Mouse (Mus musculus): Measurements from ENCODE around the gene Bsn. TPM values are rescaled to one million over a fixed set of nuclear protein-coding genes. Genes with fewer than 3 reads are reported as not detected.
"Not testable (repeated sequence)": the region's sequence is repeated elsewhere in the genome, so short reads cannot be mapped to it uniquely, and the experiment has no call there.

Gene Bsn
- polyA plus RNA-seq, 1 experiment = 1.4 TPM

DNA sequence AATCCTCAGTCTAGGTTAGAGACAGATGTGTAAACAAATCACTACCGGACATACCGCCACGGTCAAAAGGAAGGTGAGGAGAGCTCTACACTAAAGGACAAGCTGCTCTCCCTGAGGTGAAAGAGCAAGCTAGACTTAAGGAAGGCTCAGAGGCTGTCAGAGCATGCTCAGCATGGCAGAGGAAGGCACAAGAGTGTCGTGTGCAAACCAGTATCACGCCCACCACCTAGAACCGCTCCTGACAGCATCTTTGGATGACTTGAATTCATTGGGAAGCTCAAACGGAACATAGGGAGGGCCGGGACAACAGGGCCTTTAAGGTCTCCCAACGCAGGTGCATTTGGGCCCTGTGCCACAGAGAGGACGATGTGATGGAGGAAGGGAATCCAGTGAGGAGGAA is 48.8 kb downstream of the Bsn start:
- Histone ChIP-seq H3K4me1 (ENCODE audit: control insufficient read depth, insufficient read depth, insufficient read length, low read length) (peaks cover 13% of the 10 kb centered on the region), H3K27ac (ENCODE audit: insufficient read depth, low read depth, low read length) (no peak overlapping the region), H3K27me3 (ENCODE audit: control insufficient read depth, insufficient read depth, low read length) (no peaks in the 10 kb centered on the region), H3K36me3 (ENCODE audit: control insufficient read depth, insufficient read depth, low read length) (no peaks in the 10 kb centered on the region), H3K4me3 (ENCODE audit: low read depth, low read length) (no peak overlapping the region)
- TF ChIP-seq CTCF (IDR thresholded peaks at IDR 0.05; ENCODE audit: extremely low read depth, insufficient read length, insufficient replicate concordance, low read depth, low read length) (no peak), POLR2A (IDR thresholded peaks at IDR 0.05; ENCODE audit: low read depth, low read length) (no peak)
- 84% methylated on average over 10 of the region's 10 CpGs for WGBS

DNA sequence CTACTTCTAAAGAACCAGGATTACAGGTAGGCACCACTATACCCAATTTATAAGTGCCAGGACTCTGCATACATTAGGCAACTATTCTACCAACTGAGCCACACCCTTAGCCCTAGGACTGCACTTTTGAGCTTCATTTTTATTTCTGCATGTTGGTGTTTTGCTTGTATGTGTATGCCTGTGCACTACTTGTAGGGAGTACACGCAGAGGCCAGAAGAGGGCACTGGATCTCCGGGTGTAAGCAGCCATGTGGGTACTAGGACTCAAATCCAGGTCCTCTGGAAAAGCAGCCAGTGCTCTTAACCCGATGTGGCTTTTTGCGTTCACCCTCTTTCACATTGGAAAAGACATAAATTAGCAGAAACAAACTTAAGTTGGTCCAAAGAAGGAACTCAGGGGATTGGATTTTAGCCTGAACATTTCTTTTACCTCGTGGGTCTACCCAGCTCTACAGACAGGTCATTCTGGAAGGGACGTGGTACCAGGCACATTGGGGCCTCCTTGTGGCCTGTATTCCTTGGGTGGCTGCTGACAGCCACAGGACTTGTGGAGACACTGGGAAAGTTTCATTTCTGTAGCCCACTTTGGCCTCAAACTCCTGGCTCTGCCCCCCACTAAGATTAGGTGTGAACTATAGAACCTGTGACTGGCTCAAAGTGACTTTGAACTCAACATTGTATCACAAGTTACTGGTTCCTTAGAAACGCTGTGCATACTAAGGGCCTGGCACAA is 50.1 kb downstream of the Bsn start:
- Histone ChIP-seq H3K27me3 (ENCODE audit: control insufficient read depth, insufficient read depth, low read length) (no peaks in the 10 kb centered on the region), H3K36me3 (ENCODE audit: control insufficient read depth, insufficient read depth, low read length) (no peaks in the 10 kb centered on the region), H3K27ac (ENCODE audit: insufficient read depth, low read depth, low read length) (no peak overlapping the region), H3K4me3 (ENCODE audit: low read depth, low read length) (no peak overlapping the region), H3K4me1 (ENCODE audit: control insufficient read depth, insufficient read depth, insufficient read length, low read length) (peaks cover 5% of the 10 kb centered on the region)
- WGBS = 78% methylated on average over 7 of the region's 7 CpGs
- TF ChIP-seq POLR2A (IDR thresholded peaks at IDR 0.05; ENCODE audit: low read depth, low read length) (no peak), CTCF (IDR thresholded peaks at IDR 0.05; ENCODE audit: extremely low read depth, insufficient read length, insufficient replicate concordance, low read depth, low read length) (peak; percentile 47; the same call in 1 of the 2 replicates)

GRCm38 (mm10) chr9:108139169-108139962 is 50.8 kb downstream of the Bsn start:
- 83% methylated on average over 17 of the region's 17 CpGs for WGBS
- Histone ChIP-seq H3K4me1 (ENCODE audit: control insufficient read depth, insufficient read depth, insufficient read length, low read length) (peaks cover 2% of the 10 kb centered on the region; the same call in 1 of the 2 replicates), H3K27ac (ENCODE audit: insufficient read depth, low read depth, low read length) (no peak overlapping the region), H3K4me3 (ENCODE audit: low read depth, low read length) (no peak overlapping the region), H3K27me3 (ENCODE audit: control insufficient read depth, insufficient read depth, low read length) (no peaks in the 10 kb centered on the region), H3K36me3 (ENCODE audit: control insufficient read depth, insufficient read depth, low read length) (no peaks in the 10 kb centered on the region)
- TF ChIP-seq CTCF (IDR thresholded peaks at IDR 0.05; ENCODE audit: extremely low read depth, insufficient read length, insufficient replicate concordance, low read depth, low read length) (no peak), POLR2A (IDR thresholded peaks at IDR 0.05; ENCODE audit: low read depth, low read length) (no peak)

DNA sequence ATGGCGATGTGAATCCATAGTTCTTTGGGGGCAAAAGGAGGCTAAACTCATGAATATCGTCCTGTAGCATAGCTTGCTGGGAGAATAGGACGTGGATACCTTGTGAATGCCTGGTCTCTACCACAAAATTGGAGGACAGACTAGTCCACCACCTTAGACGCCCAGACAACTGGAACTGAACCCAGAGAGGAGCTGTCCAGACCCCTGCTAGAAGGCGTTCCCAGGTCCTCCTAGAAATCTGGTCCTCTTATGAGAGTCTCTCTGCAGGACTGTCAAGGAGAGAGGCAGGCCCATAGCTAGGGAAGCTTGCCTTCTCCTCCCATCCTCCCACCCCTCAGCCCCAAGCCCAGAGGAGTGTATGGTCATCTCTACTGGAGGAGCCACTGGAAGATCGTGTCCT is 52.1 kb downstream of the Bsn start:
- TF ChIP-seq CTCF (IDR thresholded peaks at IDR 0.05; ENCODE audit: extremely low read depth, insufficient read length, insufficient replicate concordance, low read depth, low read length) = no peak
- no peak for TF ChIP-seq POLR2A (IDR thresholded peaks at IDR 0.05; ENCODE audit: low read depth, low read length)
- no peak overlapping the region for H3K4me3 ChIP-seq (ENCODE audit: low read depth, low read length)
- no peaks in the 10 kb centered on the region for H3K36me3 ChIP-seq (ENCODE audit: control insufficient read depth, insufficient read depth, low read length)
- 84% methylated on average over 6 of the region's 6 CpGs for WGBS
- H3K27ac ChIP-seq (ENCODE audit: insufficient read depth, low read depth, low read length) = no peak overlapping the region
- H3K27me3 ChIP-seq (ENCODE audit: control insufficient read depth, insufficient read depth, low read length) = no peaks in the 10 kb centered on the region
- H3K4me1 ChIP-seq (ENCODE audit: control insufficient read depth, insufficient read depth, insufficient read length, low read length) = no peaks in the 10 kb centered on the region

- Histone ChIP-seq H3K4me1 (ENCODE audit: control insufficient read depth, insufficient read depth, insufficient read length, low read length) (no peaks in the 10 kb centered on the region), H3K27me3 (ENCODE audit: control insufficient read depth, insufficient read depth, low read length) (no peaks in the 10 kb centered on the region), H3K36me3 (ENCODE audit: control insufficient read depth, insufficient read depth, low read length) (no peaks in the 10 kb centered on the region), H3K4me3 (ENCODE audit: low read depth, low read length) (no peak overlapping the region), H3K27ac (ENCODE audit: insufficient read depth, low read depth, low read length) (no peak overlapping the region)
- 37% methylated on average over 17 of the region's 17 CpGs for WGBS
- no peak for TF ChIP-seq POLR2A (IDR thresholded peaks at IDR 0.05; ENCODE audit: low read depth, low read length)
- no peak for TF ChIP-seq CTCF (IDR thresholded peaks at IDR 0.05; ENCODE audit: extremely low read depth, insufficient read length, insufficient replicate concordance, low read depth, low read length)
Observed at GRCm38 (mm10) chr9:108137523-108137922, 52.7 kb downstream of the Bsn start.

DNA sequence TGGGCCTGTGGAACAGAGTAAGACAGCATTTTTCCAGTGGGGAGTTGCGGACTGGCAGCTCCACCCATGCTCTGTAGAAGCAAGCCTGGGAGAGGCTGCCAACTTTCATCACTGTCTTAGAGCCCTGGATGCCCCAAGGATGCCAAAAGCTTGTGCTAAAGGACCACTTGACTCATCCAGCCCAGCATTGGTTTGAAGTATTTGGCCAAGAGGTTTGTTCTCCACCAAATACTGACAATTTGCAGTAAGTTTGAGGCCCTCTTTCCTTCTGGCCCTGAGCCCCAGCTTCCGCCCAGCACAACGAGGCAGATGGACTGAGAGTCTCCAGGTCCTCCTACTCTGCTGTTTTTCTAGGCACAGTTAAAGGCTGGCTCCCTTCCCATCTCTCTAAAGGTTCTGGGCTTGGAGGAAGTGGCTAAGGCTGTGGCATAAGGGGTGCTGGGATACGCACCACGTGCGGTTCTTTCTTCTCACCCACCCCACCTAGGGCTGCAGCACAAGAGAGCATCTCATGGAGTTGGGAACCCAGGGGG is 53.2 kb downstream of the Bsn start:
- WGBS = 52% methylated on average over 6 of the region's 6 CpGs
- no peak for TF ChIP-seq CTCF (IDR thresholded peaks at IDR 0.05; ENCODE audit: extremely low read depth, insufficient read length, insufficient replicate concordance, low read depth, low read length)
- no peak for TF ChIP-seq POLR2A (IDR thresholded peaks at IDR 0.05; ENCODE audit: low read depth, low read length)
- H3K36me3 ChIP-seq (ENCODE audit: control insufficient read depth, insufficient read depth, low read length) = no peaks in the 10 kb centered on the region
- no peaks in the 10 kb centered on the region for H3K27me3 ChIP-seq (ENCODE audit: control insufficient read depth, insufficient read depth, low read length)
- no peaks in the 10 kb centered on the region for H3K4me1 ChIP-seq (ENCODE audit: control insufficient read depth, insufficient read depth, insufficient read length, low read length)
- no peak overlapping the region for H3K27ac ChIP-seq (ENCODE audit: insufficient read depth, low read depth, low read length)
- H3K4me3 ChIP-seq (ENCODE audit: low read depth, low read length) = no peak overlapping the region

- H3K27ac ChIP-seq (ENCODE audit: insufficient read depth, low read depth, low read length) = no peak overlapping the region
- no peaks in the 10 kb centered on the region for H3K36me3 ChIP-seq (ENCODE audit: control insufficient read depth, insufficient read depth, low read length)
- H3K27me3 ChIP-seq (ENCODE audit: control insufficient read depth, insufficient read depth, low read length) = no peaks in the 10 kb centered on the region
- H3K4me1 ChIP-seq (ENCODE audit: control insufficient read depth, insufficient read depth, insufficient read length, low read length) = no peaks in the 10 kb centered on the region
- H3K4me3 ChIP-seq (ENCODE audit: low read depth, low read length) = no peak overlapping the region
- TF ChIP-seq CTCF (IDR thresholded peaks at IDR 0.05; ENCODE audit: extremely low read depth, insufficient read length, insufficient replicate concordance, low read depth, low read length) = no peak
- no peak for TF ChIP-seq POLR2A (IDR thresholded peaks at IDR 0.05; ENCODE audit: low read depth, low read length)
- 54% methylated on average over 1 of the region's 1 CpGs for WGBS
Observed at GRCm38 (mm10) chr9:108136225-108136624, 54.0 kb downstream of the Bsn start.

DNA sequence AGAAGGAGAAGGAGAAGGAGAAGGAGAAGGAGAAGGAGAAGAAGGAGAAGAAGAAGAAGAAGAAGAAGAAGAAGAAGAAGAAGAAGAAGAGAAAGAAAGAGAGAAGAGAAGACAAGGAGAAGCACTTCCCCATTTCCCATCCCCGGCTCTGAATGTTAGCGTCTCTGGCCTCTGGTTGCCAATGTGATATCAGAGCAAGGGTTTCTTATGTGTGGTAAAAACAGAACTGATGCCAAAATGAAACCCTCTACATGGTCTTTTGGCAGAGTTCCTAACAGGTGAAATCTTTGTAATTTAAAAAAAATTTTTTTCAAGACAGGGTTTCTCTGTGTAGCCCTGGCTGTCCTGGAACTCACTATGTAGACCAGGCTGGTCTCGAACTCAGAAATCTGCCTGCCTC is 54.5 kb downstream of the Bsn start:
- WGBS = 91% methylated on average over 3 of the region's 3 CpGs
- not testable (repeated sequence) for H3K27ac ChIP-seq (ENCODE audit: insufficient read depth, low read depth, low read length); H3K4me1 ChIP-seq (ENCODE audit: control insufficient read depth, insufficient read depth, insufficient read length, low read length); H3K27me3 ChIP-seq (ENCODE audit: control insufficient read depth, insufficient read depth, low read length); H3K4me3 ChIP-seq (ENCODE audit: low read depth, low read length); H3K36me3 ChIP-seq (ENCODE audit: control insufficient read depth, insufficient read depth, low read length)

Data from small intestine, adult 2 months (tissue).